Mouse (Mus musculus): Measurements from ENCODE around the gene Cabp4.

DNA sequence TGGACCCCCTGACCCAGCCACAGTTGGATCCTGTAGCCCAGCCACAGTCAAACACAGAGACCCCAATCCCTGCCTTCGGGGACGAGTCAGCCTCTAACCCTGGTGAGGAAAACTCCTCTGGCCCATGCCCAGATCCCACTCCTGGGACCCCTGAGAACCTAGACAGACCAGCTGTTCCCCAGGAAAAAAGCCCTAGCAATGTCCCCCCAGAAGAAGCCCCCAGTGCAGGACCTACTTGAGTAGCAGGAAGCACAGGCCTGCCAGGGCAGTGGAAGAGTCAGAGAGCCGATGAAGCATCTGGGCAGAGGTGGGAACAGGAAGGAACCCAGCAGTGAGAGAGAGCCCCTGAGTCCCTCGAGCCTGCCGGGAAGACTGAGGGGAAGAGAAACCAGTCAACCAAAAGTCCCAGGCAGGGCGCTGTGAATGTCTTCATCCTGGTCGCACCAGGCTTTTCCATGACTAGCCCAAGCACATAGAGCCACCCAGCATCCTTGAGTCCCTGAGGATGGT is at the start of gene Cabp4:
- no peak for TF ChIP-seq MYOG (IDR thresholded peaks at IDR 0.05; ENCODE audit: control insufficient read depth, extremely low read depth, insufficient read length)
- TF ChIP-seq CTCF (IDR thresholded peaks at IDR 0.05; ENCODE audit: control insufficient read depth, insufficient read depth, insufficient read length), result no peak
- no peak for TF ChIP-seq USF1 (IDR thresholded peaks at IDR 0.05; ENCODE audit: low read depth)
